Mouse (Mus musculus) intestine, embryonic 15.5 days (tissue): ENCODE results near the gene Top2a. TPM values are rescaled to one million over a fixed set of nuclear protein-coding genes. Genes with fewer than 3 reads are reported as not detected.

Experiments
- ATAC-seq: fragments of 200-750 bp; cut with Nextera tagmentation; 2 replicates; pipeline ENCODE4 v1.8.0; 2017; ENCODE audit warnings: moderate TSS enrichment, moderate library complexity
- H3K27ac ChIP-seq: fragments of 300-500 bp; sonication (generic); 2 replicates; pipeline ENCODE4 v1.5.1; 2015; ENCODE audit warnings: mild to moderate bottlenecking, inconsistent platforms
- H3K27me3 ChIP-seq: fragments of 300-500 bp; sonication (generic); replicated peaks from 2 replicates; pipeline ENCODE4 v1.6.1; 2015; ENCODE audit warnings: inconsistent platforms
- H3K36me3 ChIP-seq: fragments of 300-500 bp; sonication (generic); 2 replicates; pipeline ENCODE4 v1.6.1; 2015; ENCODE audit warnings: inconsistent platforms
- H3K4me1 ChIP-seq: fragments of 300-500 bp; sonication (generic); replicated peaks from 2 replicates; pipeline ENCODE4 v1.6.1; 2015; ENCODE audit warnings: inconsistent platforms
- H3K4me2 ChIP-seq: fragments of 300-500 bp; sonication (generic); replicated peaks from 2 replicates; pipeline ENCODE4 v1.6.1; 2015; ENCODE audit warnings: mild to moderate bottlenecking, inconsistent platforms
- H3K4me3 ChIP-seq: fragments of 300-500 bp; sonication (generic); replicated peaks from 2 replicates; pipeline ENCODE4 v1.5.1; 2015; ENCODE audit warnings: inconsistent platforms
- H3K9ac ChIP-seq: fragments of 300-500 bp; sonication (generic); 2 replicates; pipeline ENCODE4 v1.6.1; 2015; ENCODE audit warnings: inconsistent platforms
- H3K9me3 ChIP-seq: fragments of 300-500 bp; sonication (generic); 2 replicates; pipeline ENCODE4 v1.6.1; 2016; ENCODE audit warnings: inconsistent platforms
- WGBS: fragments of 180-500 bp; shearing (Covaris S2); methylation state at CpG from one replicate; pipeline ENCODE4 v1.1.7; 2015; 5-methylcytosine and 5-hydroxymethylcytosine counted together
- polyA plus RNA-seq: library from polyadenylated mRNA; unstranded; fragments of >200 nt; fragmentation: Nextera tagmentation; extraction: Ambion mirVana; gene quantifications from 2 replicates; pipeline ENCODE4 v1.2.1, GENCODE M21; 2015

Top2a gene
- polyA plus RNA-seq, 1 experiment from 2014 or later: 194 TPM

GRCm38 (mm10) chr11:98955707-98956235, 68.2 kb downstream of the Top2a start:
- H3K27ac ChIP-seq: peak overlapping the region; percentile 75; the same call in 1 of the 2 replicates
- H3K9ac ChIP-seq: no peak overlapping the region
- no peaks in the 10 kb centered on the region for H3K36me3 ChIP-seq
- whole genome bisulfite sequencing: 34% methylated on average over 7 of the region's 7 CpGs
- H3K4me3 ChIP-seq: no peak overlapping the region
- no peaks in the 10 kb centered on the region for H3K27me3 ChIP-seq
- H3K9me3 ChIP-seq: no peaks in the 10 kb centered on the region
- no peak for ATAC-seq
- H3K4me1 ChIP-seq: peaks cover 54% of the 10 kb centered on the region
- no peak overlapping the region for H3K4me2 ChIP-seq

GRCm38 (mm10) chr11:98954801-98955706, 68.9 kb downstream of the Top2a start:
- peak overlapping the region; percentile 75 for H3K27ac ChIP-seq
- H3K4me1 ChIP-seq: peaks cover 61% of the 10 kb centered on the region
- H3K9ac ChIP-seq: peak overlapping the region; percentile 16; the same call in 1 of the 2 replicates
- WGBS: 17% methylated on average over 17 of the region's 17 CpGs
- H3K36me3 ChIP-seq: 0 out of 2 replicates have a peak, but pooled peaks cover 4% of the 10 kb centered on the region
- H3K9me3 ChIP-seq: no peaks in the 10 kb centered on the region
- ATAC-seq: peak; percentile 19; the same call in 1 of the 2 replicates
- no peaks in the 10 kb centered on the region for H3K27me3 ChIP-seq
- no peak overlapping the region for H3K4me3 ChIP-seq
- H3K4me2 ChIP-seq: peak overlapping the region; percentile 48

GRCm38 (mm10) chr11:98954373-98954772, 69.6 kb downstream of the Top2a start:
- no peaks in the 10 kb centered on the region for H3K27me3 ChIP-seq
- WGBS: 4% methylated on average over 10 of the region's 10 CpGs
- ATAC-seq: peak; percentile 55
- no peaks in the 10 kb centered on the region for H3K9me3 ChIP-seq
- H3K9ac ChIP-seq: peak overlapping the region; percentile 16; the same call in 1 of the 2 replicates
- peak overlapping the region; percentile 48 for H3K4me2 ChIP-seq
- H3K4me3 ChIP-seq: no peak overlapping the region
- peak overlapping the region; percentile 75 for H3K27ac ChIP-seq
- H3K4me1 ChIP-seq: peaks cover 67% of the 10 kb centered on the region
- H3K36me3 ChIP-seq: peaks cover 4% of the 10 kb centered on the region; the same call in 1 of the 2 replicates

DNA sequence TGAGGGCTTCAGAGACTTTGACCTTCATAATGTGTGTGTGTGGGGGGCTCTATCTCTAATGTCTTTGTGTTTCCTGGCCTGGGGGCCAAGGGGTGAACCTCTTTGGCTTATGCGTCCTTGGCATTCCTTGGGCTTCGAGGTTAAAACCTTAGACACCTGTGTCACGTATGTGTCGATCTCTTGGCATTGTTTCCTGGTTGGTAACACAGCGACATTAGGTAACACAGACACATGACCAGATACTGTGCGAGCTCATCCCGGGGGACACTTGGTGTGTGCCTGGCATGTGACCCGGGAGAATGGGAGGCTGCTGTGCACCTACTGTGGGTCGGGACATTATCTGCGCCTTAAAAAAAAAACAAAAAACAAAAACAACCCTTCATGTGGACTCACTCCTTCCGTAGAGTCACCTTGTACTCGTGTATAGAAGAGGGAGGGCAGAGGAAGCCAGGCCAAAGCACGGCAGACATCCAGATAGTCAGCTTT, 70.1 kb downstream of the Top2a start:
- Histone ChIP-seq H3K27ac (peak overlapping the region; percentile 19), H3K4me2 (peak overlapping the region; percentile 48; the same call in 1 of the 2 replicates), H3K9ac (no peak overlapping the region; the same call in 1 of the 2 replicates), H3K9me3 (no peaks in the 10 kb centered on the region), H3K27me3 (no peaks in the 10 kb centered on the region), H3K36me3 (peaks cover 4% of the 10 kb centered on the region; the same call in 1 of the 2 replicates), H3K4me3 (no peak overlapping the region), H3K4me1 (peaks cover 64% of the 10 kb centered on the region)
- no peak for ATAC-seq
- 19% methylated on average over 13 of the region's 13 CpGs for WGBS

- Histone ChIP-seq H3K4me1 (peaks cover 64% of the 10 kb centered on the region), H3K9me3 (no peaks in the 10 kb centered on the region), H3K4me3 (no peak overlapping the region), H3K9ac (no peak overlapping the region), H3K4me2 (no peak overlapping the region; the same call in 1 of the 2 replicates), H3K27me3 (no peaks in the 10 kb centered on the region), H3K36me3 (peaks cover 4% of the 10 kb centered on the region; the same call in 1 of the 2 replicates), H3K27ac (peak overlapping the region; percentile 19; the same call in 1 of the 2 replicates)
- peak; percentile 21 for ATAC-seq
- whole genome bisulfite sequencing: 4% methylated on average over 2 of the region's 2 CpGs
These were observed 70.6 kb downstream of the Top2a start for GRCm38 (mm10) chr11:98953361-98953760.

- WGBS: 56% methylated on average over 2 of the region's 2 CpGs
- ATAC-seq: no peak
- H3K27me3 ChIP-seq: no peaks in the 10 kb centered on the region
- no peaks in the 10 kb centered on the region for H3K9me3 ChIP-seq
- H3K36me3 ChIP-seq: peaks cover 4% of the 10 kb centered on the region; the same call in 1 of the 2 replicates
- H3K9ac ChIP-seq: no peak overlapping the region
- H3K4me1 ChIP-seq: peaks cover 69% of the 10 kb centered on the region
- 0 out of 2 replicates have a peak overlapping the region, but pooled peaks have one; percentile 40 for H3K27ac ChIP-seq
- H3K4me2 ChIP-seq: no peak overlapping the region
- H3K4me3 ChIP-seq: no peak overlapping the region
These were observed 71.3 kb downstream of the Top2a start for GRCm38 (mm10) chr11:98952736-98953135.

DNA sequence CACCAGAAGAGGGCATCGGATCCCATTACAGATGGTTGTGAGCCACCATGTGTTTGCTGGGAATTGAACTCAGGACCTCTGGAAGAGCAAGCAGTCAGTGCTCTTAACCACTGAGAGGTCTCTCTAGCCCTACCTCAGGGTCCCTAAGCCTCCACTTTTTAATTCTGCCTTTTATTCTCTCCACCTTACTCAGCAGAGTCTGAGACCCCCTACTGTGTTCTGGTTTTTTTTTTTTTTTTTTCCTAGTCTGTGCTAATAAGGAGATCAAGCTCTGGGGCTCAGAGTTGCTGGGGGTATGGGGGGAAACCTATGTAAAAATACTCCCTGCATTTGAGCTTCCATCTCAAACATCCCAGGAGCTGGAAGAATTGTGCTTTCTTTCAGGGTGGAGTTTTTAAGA, 71.9 kb downstream of the Top2a start:
- no peak overlapping the region for H3K4me3 ChIP-seq
- no peaks in the 10 kb centered on the region for H3K27me3 ChIP-seq
- H3K4me2 ChIP-seq: no peak overlapping the region
- peaks cover 4% of the 10 kb centered on the region; the same call in 1 of the 2 replicates for H3K36me3 ChIP-seq
- no peak for ATAC-seq
- H3K4me1 ChIP-seq: peaks cover 76% of the 10 kb centered on the region
- no peaks in the 10 kb centered on the region for H3K9me3 ChIP-seq
- H3K9ac ChIP-seq: no peak overlapping the region
- 88% methylated on average over 1 of the region's 1 CpGs for WGBS
- no peak overlapping the region for H3K27ac ChIP-seq

- WGBS: 60% methylated on average over 16 of the region's 16 CpGs
- no peak for ATAC-seq
- Histone ChIP-seq H3K4me2 (peak overlapping the region; percentile 11; the same call in 1 of the 2 replicates), H3K4me3 (no peak overlapping the region), H3K9me3 (no peaks in the 10 kb centered on the region), H3K4me1 (peaks cover 76% of the 10 kb centered on the region), H3K27ac (peak overlapping the region; percentile 70), H3K36me3 (peaks cover 4% of the 10 kb centered on the region; the same call in 1 of the 2 replicates), H3K9ac (0 out of 2 replicates have a peak overlapping the region, but pooled peaks have one; percentile 17), H3K27me3 (no peaks in the 10 kb centered on the region)
These were observed 72.7 kb downstream of the Top2a start for GRCm38 (mm10) chr11:98951026-98951906.

- WGBS: 87% methylated on average over 9 of the region's 9 CpGs
- Histone ChIP-seq H3K4me1 (peaks cover 74% of the 10 kb centered on the region), H3K36me3 (peaks cover 4% of the 10 kb centered on the region; the same call in 1 of the 2 replicates), H3K9me3 (no peaks in the 10 kb centered on the region), H3K27ac (peak overlapping the region; percentile 70), H3K9ac (no peak overlapping the region), H3K4me3 (no peak overlapping the region), H3K4me2 (no peak overlapping the region), H3K27me3 (no peaks in the 10 kb centered on the region)
- ATAC-seq: no peak
These were observed 73.5 kb downstream of the Top2a start for GRCm38 (mm10) chr11:98950484-98950883.

- ATAC-seq: no peak
These were observed 74.0 kb downstream of the Top2a start for GRCm38 (mm10) chr11:98949958-98950460.

DNA sequence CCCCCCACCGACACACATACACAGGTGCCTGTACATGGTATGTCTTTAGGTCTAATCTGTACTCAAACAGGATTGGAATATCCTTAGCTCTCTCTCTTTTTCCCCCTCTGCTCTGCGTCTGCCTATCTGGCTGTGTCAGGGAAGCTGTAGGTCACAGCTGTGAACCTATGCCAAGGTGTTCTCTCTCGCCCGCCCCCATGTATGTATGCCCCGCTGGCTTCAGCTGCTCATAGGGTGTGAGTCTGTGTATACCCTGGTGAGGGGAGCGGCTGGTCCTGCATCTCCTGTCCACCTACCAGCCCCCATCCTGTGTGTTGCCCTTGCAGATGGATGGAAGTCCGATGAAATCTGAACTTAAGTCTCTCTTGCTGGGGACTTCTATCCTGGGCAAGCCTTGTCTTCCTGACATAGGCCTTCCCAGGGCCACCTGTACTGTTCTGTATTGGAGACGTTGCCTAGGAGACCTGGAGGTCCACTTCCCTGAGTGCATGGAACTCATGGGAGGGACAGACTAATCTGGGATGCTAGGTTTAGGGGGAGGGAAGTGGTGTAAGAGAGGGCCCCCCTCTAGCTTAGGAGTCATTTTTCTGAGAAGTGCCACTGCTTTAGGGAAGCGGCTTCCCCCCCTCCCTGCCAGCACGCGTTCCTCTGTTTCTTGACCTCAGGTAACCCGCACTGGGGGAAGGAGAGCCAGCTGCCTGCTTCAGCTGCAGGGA, 74.6 kb downstream of the Top2a start:
- peaks cover 75% of the 10 kb centered on the region for H3K4me1 ChIP-seq
- H3K9ac ChIP-seq: no peak overlapping the region
- 75% methylated on average over 12 of the region's 12 CpGs for WGBS
- H3K9me3 ChIP-seq: no peaks in the 10 kb centered on the region
- no peak for ATAC-seq
- no peak overlapping the region for H3K4me2 ChIP-seq
- H3K27ac ChIP-seq: no peak overlapping the region
- no peaks in the 10 kb centered on the region for H3K27me3 ChIP-seq
- no peak overlapping the region for H3K4me3 ChIP-seq
- H3K36me3 ChIP-seq: peaks cover 4% of the 10 kb centered on the region; the same call in 1 of the 2 replicates

More at GRCm38 (mm10) chr11:98949958-98950460, 74.0 kb downstream of the Top2a start:
- Histone ChIP-seq H3K36me3 (peaks cover 4% of the 10 kb centered on the region; the same call in 1 of the 2 replicates), H3K4me3 (no peak overlapping the region), H3K9ac (no peak overlapping the region), H3K4me1 (peaks cover 75% of the 10 kb centered on the region), H3K27ac (peak overlapping the region; percentile 70; the same call in 1 of the 2 replicates), H3K9me3 (no peaks in the 10 kb centered on the region), H3K4me2 (no peak overlapping the region), H3K27me3 (no peaks in the 10 kb centered on the region)
- 87% methylated on average over 7 of the region's 7 CpGs for WGBS
